Mouse (Mus musculus) gastrocnemius, adult 8-10 months (tissue): Measurements from ENCODE around the gene Mcrip1. TPM values are rescaled to one million over a fixed set of nuclear protein-coding genes. Genes with fewer than 3 reads are reported as not detected.
"Not testable (repeated sequence)": the region's sequence is repeated elsewhere in the genome, so short reads cannot be mapped to it uniquely, and the experiment has no call there.

Experiments used
- DNase-seq, 2 experiments: peaks; one replicate each; pipeline ENCODE4 v3.0.0; 2022; ENCODE audit warnings: low spot score in 2 of 2
- total RNA-seq, 4 experiments: library from RNA; stranded (reverse); gene quantifications; 2 replicates each; pipeline ENCODE4 v1.2.4; 2022

Mcrip1 gene
- total RNA-seq, 4 experiments from 2014 or later, result 18.6 to 20.5 (median 20.1) TPM

GRCm38 (mm10) chr11:120575940-120576339 lies 26.4 kb upstream of the Mcrip1 start:
- no peak for DNase-seq

- DNase-seq, result no peak
Observed at GRCm38 (mm10) chr11:120575046-120575445, 25.5 kb upstream of the Mcrip1 start.

- DNase-seq, result no peak
Observed at GRCm38 (mm10) chr11:120574278-120574600, 24.7 kb upstream of the Mcrip1 start.

GRCm38 (mm10) chr11:120573585-120574277 lies 24.2 kb upstream of the Mcrip1 start:
- no peak for DNase-seq

GRCm38 (mm10) chr11:120572752-120573584 lies 23.4 kb upstream of the Mcrip1 start, which contains the start of gene P4hb:
TSS of gene P4hb (minus strand) at chr11:120573253.
- DNase-seq, result peak; percentile 100

GRCm38 (mm10) chr11:120572417-120572751 lies 22.9 kb upstream of the Mcrip1 start:
- DNase-seq, result no peak

GRCm38 (mm10) chr11:120571754-120572416 lies 22.4 kb upstream of the Mcrip1 start:
- no peak for DNase-seq

GRCm38 (mm10) chr11:120571122-120571521 lies 21.6 kb upstream of the Mcrip1 start:
- DNase-seq, result no peak

- no peak for DNase-seq
Observed at GRCm38 (mm10) chr11:120568324-120568723, 18.8 kb upstream of the Mcrip1 start.

- DNase-seq, result no peak
Observed at GRCm38 (mm10) chr11:120565114-120565513, 15.6 kb upstream of the Mcrip1 start.

GRCm38 (mm10) chr11:120562949-120563348 lies 13.4 kb upstream of the Mcrip1 start:
- DNase-seq, result no peak

- no peak for DNase-seq
Observed at GRCm38 (mm10) chr11:120560952-120561728, 11.6 kb upstream of the Mcrip1 start.

- DNase-seq, result not testable (repeated sequence)
Observed at GRCm38 (mm10) chr11:120558843-120559242, 9.3 kb upstream of the Mcrip1 start.

GRCm38 (mm10) chr11:120555260-120555659 lies 5.7 kb upstream of the Mcrip1 start:
- no peak for DNase-seq

GRCm38 (mm10) chr11:120554834-120555233 lies 5.3 kb upstream of the Mcrip1 start:
- no peak for DNase-seq

- DNase-seq, result no peak
Observed at GRCm38 (mm10) chr11:120552736-120553135, 3.2 kb upstream of the Mcrip1 start.

- peak; percentile 72 to 80 for DNase-seq
Observed at GRCm38 (mm10) chr11:120550810-120551440, 1.4 kb upstream of the Mcrip1 start, which contains the start of gene Ppp1r27. TSS of gene Ppp1r27 (minus strand) at chr11:120551132.

- DNase-seq, result peak; percentile 35 to 54
Observed at GRCm38 (mm10) chr11:120549986-120550809, 671 bp upstream of the Mcrip1 start.

- DNase-seq, result no peak
Observed at GRCm38 (mm10) chr11:120548786-120549167, 750 bp downstream of the Mcrip1 start.

GRCm38 (mm10) chr11:120548214-120548613 lies 1.3 kb downstream of the Mcrip1 start:
- DNase-seq, result no peak
